Mouse (Mus musculus) heart, postnatal 0 days (tissue): Measurements from ENCODE around the gene Cds1. TPM values are rescaled to one million over a fixed set of nuclear protein-coding genes. Genes with fewer than 3 reads are reported as not detected.
A peak's percentile ranks its signal among the peaks of the same experiment; 100 is the strongest.

Experiments used
- ATAC-seq: fragments of 200-750 bp; cut with Nextera tagmentation; 2 replicates; pipeline ENCODE4 v1.8.0; 2017; ENCODE audit warnings: low read depth, moderate number of reproducible peaks, moderate library complexity; ENCODE audit not compliant: insufficient read depth
- DNase-seq: peaks from one replicate; pipeline ENCODE4 v3.0.0-alpha.2; 2016; ENCODE audit warnings: low spot score
- H3K27ac ChIP-seq: fragments of 300-500 bp; sonication (generic); 2 replicates; pipeline ENCODE4 v1.5.1; 2014; ENCODE audit warnings: low read depth, mild to moderate bottlenecking
- H3K27me3 ChIP-seq: fragments of 300-500 bp; sonication (generic); 2 replicates; pipeline ENCODE4 v1.6.1; 2014; ENCODE audit warnings: low read length, mixed read lengths; ENCODE audit not compliant: control insufficient read depth, insufficient read depth
- H3K36me3 ChIP-seq: fragments of 300-500 bp; sonication (generic); replicated peaks from 2 replicates; pipeline ENCODE4 v1.6.1; 2014; ENCODE audit warnings: low read length, mixed read lengths; ENCODE audit not compliant: control insufficient read depth, insufficient read depth
- H3K4me1 ChIP-seq: fragments of 300-500 bp; sonication (generic); 2 replicates; pipeline ENCODE4 v1.6.1; 2014; ENCODE audit warnings: antibody characterized with exemption; ENCODE audit not compliant: control insufficient read depth, insufficient read depth
- H3K4me2 ChIP-seq: fragments of 300-500 bp; sonication (generic); 2 replicates; pipeline ENCODE4 v1.6.1; 2014; ENCODE audit warnings: low read depth, mild to moderate bottlenecking, low read length, moderate library complexity
- H3K4me3 ChIP-seq: fragments of 300-500 bp; sonication (generic); 2 replicates; pipeline ENCODE4 v1.5.1; 2014; ENCODE audit warnings: low read depth, low read length
- H3K9ac ChIP-seq: fragments of 300-500 bp; sonication (generic); replicated peaks from 2 replicates; pipeline ENCODE4 v1.6.1; 2014; ENCODE audit warnings: low read depth, low read length, mixed read lengths
- H3K9me3 ChIP-seq: fragments of 300-500 bp; sonication (generic); replicated peaks from 2 replicates; pipeline ENCODE4 v1.6.1; 2016; ENCODE audit warnings: low read length; ENCODE audit not compliant: control insufficient read depth
- CTCF ChIP-seq: IDR thresholded peaks from 2 replicates; pipeline ENCODE4 v1.5.1; 2016; ENCODE audit warnings: antibody characterized with exemption, control low read depth, low read depth
- EP300 ChIP-seq: IDR thresholded peaks from 2 replicates; pipeline ENCODE4 v1.6.1; 2016; ENCODE audit warnings: antibody characterized with exemption, low read depth
- WGBS: fragments of 180-500 bp; shearing (Covaris S2); extraction: QIAGEN DNeasy Blood & Tissue Kit; methylation state at CpG from one replicate; pipeline ENCODE4 v1.1.7; 2014; 5-methylcytosine and 5-hydroxymethylcytosine counted together
- polyA plus RNA-seq: library from polyadenylated mRNA; unstranded; fragments of >200 nt; fragmentation: Nextera tagmentation; extraction: Ambion mirVana; gene quantifications from 2 replicates; pipeline ENCODE4 v1.2.1, GENCODE M21; 2015
- total RNA-seq: library from RNA; depleted of rRNA; stranded (reverse); fragments of >200 nt; gene quantifications from 2 replicates; pipeline ENCODE4 v1.2.3, GENCODE M21; 2014; ENCODE audit warnings: low replicate concordance

Gene Cds1
- total and polyA plus RNA-seq, 2 experiments from 2014 or later, result 0.45 to 7.0 TPM

GRCm38 (mm10) chr5:101789770-101790169, 24.8 kb downstream of the Cds1 start:
- Histone ChIP-seq H3K9me3 (no peaks in the 10 kb centered on the region), H3K36me3 (no peaks in the 10 kb centered on the region), H3K27ac (no peak overlapping the region), H3K4me2 (no peak overlapping the region), H3K4me1 (no peaks in the 10 kb centered on the region), H3K27me3 (no peaks in the 10 kb centered on the region), H3K9ac (no peak overlapping the region), H3K4me3 (no peak overlapping the region)
- TF ChIP-seq CTCF (no peak), EP300 (no peak)
- DNase-seq (no peak), ATAC-seq (no peak)

- no peak for ATAC-seq
- Histone ChIP-seq H3K36me3 (no peaks in the 10 kb centered on the region), H3K9me3 (no peaks in the 10 kb centered on the region), H3K4me2 (no peak overlapping the region), H3K4me1 (no peaks in the 10 kb centered on the region), H3K9ac (no peak overlapping the region), H3K27me3 (no peaks in the 10 kb centered on the region), H3K27ac (no peak overlapping the region), H3K4me3 (no peak overlapping the region)
- TF ChIP-seq CTCF, result no peak
- no peak for TF ChIP-seq EP300
- WGBS, result 75% methylated on average over 5 of the region's 5 CpGs
- no peak for DNase-seq
These were observed 25.6 kb downstream of the Cds1 start for GRCm38 (mm10) chr5:101790560-101790959.

- Histone ChIP-seq H3K9me3 (no peaks in the 10 kb centered on the region), H3K27ac (no peak overlapping the region), H3K4me1 (no peaks in the 10 kb centered on the region), H3K36me3 (no peaks in the 10 kb centered on the region), H3K4me2 (no peak overlapping the region), H3K9ac (no peak overlapping the region), H3K27me3 (no peaks in the 10 kb centered on the region), H3K4me3 (no peak overlapping the region)
- no peak for DNase-seq
- WGBS, result 44% methylated on average over 4 of the region's 4 CpGs
- ATAC-seq, result no peak
- TF ChIP-seq EP300, result no peak
- TF ChIP-seq CTCF, result no peak
These were observed 27.7 kb downstream of the Cds1 start for GRCm38 (mm10) chr5:101792665-101793064.

GRCm38 (mm10) chr5:101801891-101802290, 37.0 kb downstream of the Cds1 start:
- no peaks in the 10 kb centered on the region for H3K27me3 ChIP-seq
- H3K36me3 ChIP-seq, result no peaks in the 10 kb centered on the region
- H3K4me2 ChIP-seq, result no peak overlapping the region
- TF ChIP-seq CTCF, result no peak
- TF ChIP-seq EP300, result no peak
- ATAC-seq (no peak), DNase-seq (no peak)
- 69% methylated on average over 2 of the region's 2 CpGs for WGBS
- H3K4me1 ChIP-seq, result no peaks in the 10 kb centered on the region
- no peaks in the 10 kb centered on the region for H3K9me3 ChIP-seq
- H3K4me3 ChIP-seq, result no peak overlapping the region
- no peak overlapping the region for H3K9ac ChIP-seq
- H3K27ac ChIP-seq, result no peak overlapping the region

- H3K36me3 ChIP-seq, result no peaks in the 10 kb centered on the region
- DNase-seq (no peak), ATAC-seq (peak; percentile 55; the same call in 1 of the 2 replicates)
- no peaks in the 10 kb centered on the region for H3K9me3 ChIP-seq
- WGBS, result 54% methylated on average over 9 of the region's 9 CpGs
- H3K4me3 ChIP-seq, result no peak overlapping the region
- H3K27me3 ChIP-seq, result no peaks in the 10 kb centered on the region
- no peak for TF ChIP-seq EP300
- no peak for TF ChIP-seq CTCF
- H3K27ac ChIP-seq, result no peak overlapping the region
- H3K9ac ChIP-seq, result no peak overlapping the region
- H3K4me2 ChIP-seq, result no peak overlapping the region
- H3K4me1 ChIP-seq, result no peaks in the 10 kb centered on the region
These were observed 37.6 kb downstream of the Cds1 start for GRCm38 (mm10) chr5:101802358-101803022.
